Mouse (Mus musculus) gastrocnemius, adult 2 months (tissue): ENCODE data around the gene Hist2h3c1. TPM values are rescaled to one million over a fixed set of nuclear protein-coding genes. Genes with fewer than 3 reads are reported as not detected.
"Not testable (repeated sequence)": the region's sequence is repeated elsewhere in the genome, so short reads cannot be mapped to it uniquely, and the experiment has no call there.

Experiments used
- DNase-seq: peaks from one replicate; pipeline ENCODE4 v3.0.0; 2022
- H3K27ac ChIP-seq: fragments of 200-600 bp; 2 replicates; pipeline ENCODE4 v1.8.1; 2022; ENCODE audit warnings: mild to moderate bottlenecking
- H3K4me3 ChIP-seq: fragments of 200-600 bp; 2 replicates; pipeline ENCODE4 v1.8.1; 2022; ENCODE audit warnings: mild to moderate bottlenecking, moderate library complexity
- CTCF ChIP-seq: fragments of 200-600 bp; IDR thresholded peaks from 2 replicates; pipeline ENCODE4 v1.8.1; 2022; ENCODE audit warnings: antibody characterized with exemption, mild to moderate bottlenecking, moderate library complexity
- intact Hi-C: fragments of 180-260 bp; cut with DNase I; formaldehyde crosslinking; loops from one replicate; pipeline ENCODE4 v1.15.1; 2025
- long read RNA-seq, 2 experiments: library from polyadenylated mRNA; stranded (forward); transcript quantifications; one replicate each; pipeline ENCODE4 v2.0.0; 2021
- total RNA-seq, 2 experiments: library from RNA; stranded (reverse); gene quantifications; 2 replicates each; pipeline ENCODE4 v1.2.3; 2021

Hist2h3c1 gene
- not detected for total RNA-seq
- long read RNA-seq, experiment 1, result 0 reads
- long read RNA-seq, experiment 2, partial matches to known transcripts, result 0 of 1 reads
- long read RNA-seq, experiment 2, other reads (novel, unspliced or antisense), result 0 of 1 reads

GRCm38 (mm10) chr3:96246427-96246856 lies at the start of gene Hist2h3c1:
Gene Hist2h3c1 (plus strand): TSS chr3:96246685.
- DNase-seq, intact Hi-C loops: not testable (repeated sequence)
- peak within 1 kb of the TSS; percentile 68 for H3K4me3 ChIP-seq
- peak within 1 kb of the TSS; percentile 81 for H3K27ac ChIP-seq

GRCm38 (mm10) chr3:96197129-96197749 lies 49.2 kb upstream of the Hist2h3c1 start:
- TF ChIP-seq CTCF, result no peak
- peak overlapping the region; percentile 99 for H3K27ac ChIP-seq
- peak overlapping the region; percentile 94 for H3K4me3 ChIP-seq
- intact Hi-C loops, result no loop called here
- peak; percentile 92 for DNase-seq

- no peak for TF ChIP-seq CTCF
- no peak for DNase-seq
- Histone ChIP-seq H3K27ac (peak overlapping the region; percentile 99), H3K4me3 (peak overlapping the region; percentile 94)
- intact Hi-C loops, result no loop called here
Observed at GRCm38 (mm10) chr3:96198181-96198580, 48.3 kb upstream of the Hist2h3c1 start.

- DNase-seq, H3K27ac ChIP-seq, intact Hi-C loops: not testable (repeated sequence)
- peak overlapping the region; percentile 94; the same call in 1 of the 2 replicates for H3K4me3 ChIP-seq
Observed at GRCm38 (mm10) chr3:96198601-96199251, 47.8 kb upstream of the Hist2h3c1 start.

- intact Hi-C loops, result no loop called here
- Histone ChIP-seq H3K4me3 (no peak overlapping the region), H3K27ac (no peak overlapping the region)
- TF ChIP-seq CTCF, result no peak
- no peak for DNase-seq
Observed at GRCm38 (mm10) chr3:96199731-96200130, 46.8 kb upstream of the Hist2h3c1 start.

- no peak; the same call in 1 of the 2 replicates for TF ChIP-seq CTCF
- H3K4me3 ChIP-seq, result no peak overlapping the region
- no peak overlapping the region for H3K27ac ChIP-seq
- DNase-seq, result no peak
- intact Hi-C loops, result no loop called here
Observed at GRCm38 (mm10) chr3:96207819-96208218, 38.7 kb upstream of the Hist2h3c1 start.

- TF ChIP-seq CTCF, result peak; percentile 40
- H3K27ac ChIP-seq, result no peak overlapping the region
- intact Hi-C loops, result no loop called here
- DNase-seq, result no peak
- no peak overlapping the region for H3K4me3 ChIP-seq
Observed at GRCm38 (mm10) chr3:96209242-96209641, 37.2 kb upstream of the Hist2h3c1 start.

GRCm38 (mm10) chr3:96219191-96219641 lies 27.3 kb upstream of the Hist2h3c1 start:
- intact Hi-C loops, result loop anchor here (5.0 kb wide), 2 partner anchors 47 to 152 kb away; partner anchors contain the start of gene Sf3b4
- peak; percentile 40 for TF ChIP-seq CTCF
- peak; percentile 44 for DNase-seq
- Histone ChIP-seq H3K4me3 (peak overlapping the region; percentile 89), H3K27ac (peak overlapping the region; percentile 97)

- H3K27ac ChIP-seq, result peak within 1 kb of the TSS; percentile 97
- DNase-seq, result peak; percentile 85
- no peak for TF ChIP-seq CTCF
- intact Hi-C loops, result loop anchor here (2.0 to 5.0 kb wide), 3 partner anchors 43 to 152 kb away; partner anchors contain the start of genes Hist2h4 and Sf3b4
- H3K4me3 ChIP-seq, result peak within 1 kb of the TSS; percentile 89
Observed at GRCm38 (mm10) chr3:96219661-96220130, 26.8 kb upstream of the Hist2h3c1 start, which contains the start of the genes Bola1 and Hist2h2ab. Gene Bola1 (minus strand): TSS chr3:96219709. Gene Hist2h2ab (plus strand): TSS chr3:96219865.

- H3K4me3 ChIP-seq, result peak overlapping the region; percentile 89
- intact Hi-C loops, result loop anchor here (2.0 kb wide), 1 partner anchor 43 kb away; the partner anchor contains the start of gene Hist2h4
- not testable (repeated sequence) for DNase-seq
- H3K27ac ChIP-seq, result peak overlapping the region; percentile 97
Observed at GRCm38 (mm10) chr3:96220131-96220764, 26.2 kb upstream of the Hist2h3c1 start.

GRCm38 (mm10) chr3:96220765-96221639 lies 25.5 kb upstream of the Hist2h3c1 start, which contains the start of the genes Hist2h2ac and Hist2h2be:
Gene Hist2h2ac (minus strand): TSS chr3:96220880.
Gene Hist2h2be (plus strand): TSS chr3:96221119.
- DNase-seq, result peak; percentile 78
- peak; percentile 0; the same call in 1 of the 2 replicates for TF ChIP-seq CTCF
- intact Hi-C loops, result loop anchor here (2.0 kb wide), 1 partner anchor 42 kb away; the partner anchor contains the start of gene Hist2h4
- H3K27ac ChIP-seq, result peak within 1 kb of the TSS; percentile 97
- peak within 1 kb of the TSS; percentile 89 for H3K4me3 ChIP-seq
